Mouse (Mus musculus) spleen, adult 2 months (tissue): ENCODE measurements at regions not wholly inside any gene's neighbourhood (a gene's known extent, or its start where the extent isn't known, plus 50 kb on each side); places are given as distances from the start of the nearest gene placed in this dataset.

Experiments
- DNase-seq, 2 experiments: peaks; one replicate each; pipeline versions ENCODE4 v3.0.0 to v3.0.0-alpha.2; 2012 to 2021; ENCODE audit warnings: low spot score in 2 of 2, low read depth in 1 of 2
- H3K27ac ChIP-seq: fragments of 200-500 bp; 2 replicates; pipeline ENCODE4 v1.5.1; 2012; ENCODE audit warnings: low read length, inconsistent platforms; ENCODE audit not compliant: insufficient read depth
- H3K27me3 ChIP-seq: fragments of 200-500 bp; 2 replicates; pipeline ENCODE4 v1.6.1; 2012; ENCODE audit warnings: mild to moderate bottlenecking, moderate library complexity, low read length, inconsistent platforms; ENCODE audit not compliant: control insufficient read depth, insufficient read depth
- H3K36me3 ChIP-seq: fragments of 200-500 bp; 2 replicates; pipeline ENCODE4 v1.6.1; 2012; ENCODE audit warnings: mild to moderate bottlenecking, low read length, inconsistent platforms; ENCODE audit not compliant: control insufficient read depth, insufficient read depth
- H3K4me1 ChIP-seq: fragments of 200-500 bp; 2 replicates; pipeline ENCODE4 v1.6.1; 2011; ENCODE audit warnings: inconsistent platforms; ENCODE audit not compliant: control insufficient read depth, insufficient read depth, insufficient read length
- H3K4me3 ChIP-seq: fragments of 200-500 bp; 2 replicates; pipeline ENCODE4 v1.5.1; 2011; ENCODE audit warnings: mild to moderate bottlenecking, inconsistent platforms; ENCODE audit not compliant: insufficient read depth, insufficient read length; ENCODE audit errors: extremely low read depth
- CTCF ChIP-seq: fragments of 200-500 bp; IDR thresholded peaks from 2 replicates; pipeline ENCODE4 v1.5.1; 2011; ENCODE audit warnings: mild to moderate bottlenecking, inconsistent platforms; ENCODE audit not compliant: insufficient read depth, insufficient read length, insufficient replicate concordance; ENCODE audit errors: extremely low read depth
- POLR2A ChIP-seq: fragments of 200-500 bp; IDR thresholded peaks from 2 replicates; pipeline ENCODE4 v1.6.1; 2011; ENCODE audit warnings: low read depth, low read length, inconsistent platforms
- WGBS: fragments of 180-500 bp; shearing (Covaris S2); methylation state at CpG from one replicate; pipeline ENCODE4 v1.1.7; 2018; 5-methylcytosine and 5-hydroxymethylcytosine counted together

DNA sequence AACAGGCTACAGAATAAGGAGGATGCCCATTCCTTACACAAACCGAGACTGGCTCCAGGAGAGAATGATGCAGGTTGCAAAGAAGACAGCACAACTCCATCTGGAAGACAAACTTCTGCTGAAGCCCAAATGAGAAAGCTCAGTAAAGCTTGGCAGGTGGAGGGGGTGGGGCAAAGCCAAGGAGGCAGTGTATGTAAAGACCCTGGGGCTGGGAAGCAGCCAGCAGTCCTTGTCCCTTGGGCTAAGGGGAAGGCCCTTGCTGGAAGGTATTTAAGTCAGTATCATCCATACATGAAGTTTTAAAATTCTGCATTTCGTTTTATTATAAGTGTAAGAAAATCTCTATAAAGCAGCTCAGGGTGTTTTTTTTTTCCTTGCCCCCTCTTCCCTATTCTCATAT, 182.3 kb upstream of the Kdm8 start:
- DNase-seq, result no peak
- no peak overlapping the region for H3K27ac ChIP-seq
- no peaks in the 10 kb centered on the region for H3K27me3 ChIP-seq
- H3K4me1 ChIP-seq, result no peaks in the 10 kb centered on the region
- WGBS, result 69% methylated on average over 2 of the region's 2 CpGs
- no peaks in the 10 kb centered on the region for H3K36me3 ChIP-seq
- no peak overlapping the region for H3K4me3 ChIP-seq
- TF ChIP-seq POLR2A (no peak), CTCF (no peak)

GRCm38 (mm10) chr7:125262672-125263365, 181.7 kb upstream of the Kdm8 start:
- 73% methylated on average over 12 of the region's 12 CpGs for WGBS
- H3K27me3 ChIP-seq, result no peaks in the 10 kb centered on the region
- no peaks in the 10 kb centered on the region for H3K4me1 ChIP-seq
- H3K27ac ChIP-seq, result no peak overlapping the region
- no peaks in the 10 kb centered on the region for H3K36me3 ChIP-seq
- no peak overlapping the region for H3K4me3 ChIP-seq
- TF ChIP-seq CTCF (no peak), POLR2A (no peak)
- no peak for DNase-seq

DNA sequence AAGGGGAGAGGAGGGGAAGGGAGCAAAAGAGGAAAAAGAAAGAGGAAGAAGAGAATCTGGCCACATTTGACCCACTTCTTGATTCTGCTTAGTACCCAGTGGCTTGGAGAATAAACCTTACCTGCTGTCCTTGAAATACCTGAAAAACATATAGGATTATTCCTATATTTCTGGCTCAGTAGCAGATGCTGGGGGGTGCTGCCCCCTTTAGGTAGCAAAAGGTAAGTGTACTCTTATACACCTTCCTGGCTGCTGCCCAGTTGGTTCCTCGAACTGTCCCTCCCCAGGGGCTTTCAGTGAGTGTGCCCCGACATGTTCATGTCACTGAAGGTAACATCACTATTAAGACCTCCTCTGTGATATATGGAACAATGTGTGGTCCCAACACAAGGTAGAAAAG, 180.7 kb upstream of the Kdm8 start:
- no peak overlapping the region for H3K27ac ChIP-seq
- H3K4me3 ChIP-seq, result no peak overlapping the region
- no peaks in the 10 kb centered on the region for H3K4me1 ChIP-seq
- TF ChIP-seq POLR2A (no peak), CTCF (no peak)
- H3K27me3 ChIP-seq, result no peaks in the 10 kb centered on the region
- no peak for DNase-seq
- WGBS, result 71% methylated on average over 2 of the region's 2 CpGs
- no peaks in the 10 kb centered on the region for H3K36me3 ChIP-seq

DNA sequence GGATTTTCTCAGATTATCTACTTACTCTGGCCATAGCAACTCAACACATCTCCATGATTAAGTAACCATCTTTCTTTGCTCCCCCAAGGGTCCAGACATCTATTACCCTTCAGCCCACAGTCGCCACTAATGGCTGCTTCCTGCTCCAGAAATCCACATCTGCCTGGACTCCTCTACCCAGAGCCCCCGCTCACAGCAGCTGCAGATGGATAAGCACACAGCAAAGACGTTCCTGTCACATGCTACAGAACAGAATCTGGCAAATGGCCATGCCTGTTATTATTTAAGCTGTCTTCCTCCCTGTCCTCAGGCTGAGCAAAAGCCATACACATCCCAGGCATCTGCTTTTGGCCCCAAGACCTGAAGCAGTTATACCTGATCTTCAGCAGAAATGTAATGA, 173.8 kb upstream of the Kdm8 start:
- H3K27me3 ChIP-seq, result no peaks in the 10 kb centered on the region
- no peak overlapping the region for H3K4me3 ChIP-seq
- DNase-seq, result no peak
- WGBS, result 53% methylated on average over 3 of the region's 3 CpGs
- TF ChIP-seq CTCF (no peak), POLR2A (no peak)
- H3K4me1 ChIP-seq, result no peaks in the 10 kb centered on the region
- no peaks in the 10 kb centered on the region for H3K36me3 ChIP-seq
- no peak overlapping the region for H3K27ac ChIP-seq

DNA sequence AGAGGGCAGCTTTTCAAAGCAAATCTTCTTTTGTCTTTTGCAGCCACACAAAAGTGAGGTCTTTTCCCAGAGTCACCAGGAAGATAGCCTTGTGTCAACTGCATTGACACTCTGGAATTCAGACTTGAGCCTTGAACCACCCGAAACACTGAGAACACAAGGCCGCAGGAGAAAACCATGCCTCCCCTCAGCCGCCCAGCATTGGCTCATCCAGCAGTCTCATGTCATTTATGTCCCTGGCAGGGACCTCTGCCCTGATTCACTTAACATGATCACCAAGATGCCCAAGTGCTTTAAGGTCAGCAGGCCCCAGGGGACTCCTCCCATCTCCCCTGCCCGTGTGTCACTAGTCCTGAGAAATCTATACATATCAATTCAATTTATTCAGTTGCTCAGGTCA, 173.1 kb upstream of the Kdm8 start:
- no peak for TF ChIP-seq CTCF
- TF ChIP-seq POLR2A, result no peak
- H3K4me1 ChIP-seq, result no peaks in the 10 kb centered on the region
- no peak overlapping the region for H3K4me3 ChIP-seq
- no peak overlapping the region for H3K27ac ChIP-seq
- H3K36me3 ChIP-seq, result no peaks in the 10 kb centered on the region
- no peaks in the 10 kb centered on the region for H3K27me3 ChIP-seq
- 88% methylated on average over 4 of the region's 4 CpGs for WGBS
- DNase-seq, result no peak

GRCm38 (mm10) chr7:125281371-125281770, 163.1 kb upstream of the Kdm8 start:
- Histone ChIP-seq H3K4me1 (no peaks in the 10 kb centered on the region), H3K4me3 (no peak overlapping the region), H3K27ac (no peak overlapping the region), H3K27me3 (no peaks in the 10 kb centered on the region), H3K36me3 (no peaks in the 10 kb centered on the region)
- no peak for TF ChIP-seq POLR2A
- no peak for TF ChIP-seq CTCF
- no peak for DNase-seq
- 77% methylated on average over 3 of the region's 3 CpGs for WGBS

GRCm38 (mm10) chr7:125295226-125295625, 149.2 kb upstream of the Kdm8 start:
- Histone ChIP-seq H3K27me3 (no peaks in the 10 kb centered on the region), H3K4me3 (no peak overlapping the region), H3K27ac (no peak overlapping the region), H3K4me1 (no peaks in the 10 kb centered on the region), H3K36me3 (no peaks in the 10 kb centered on the region)
- no peak for DNase-seq
- no peak for TF ChIP-seq POLR2A
- TF ChIP-seq CTCF, result no peak
- 65% methylated on average over 2 of the region's 2 CpGs for WGBS

DNA sequence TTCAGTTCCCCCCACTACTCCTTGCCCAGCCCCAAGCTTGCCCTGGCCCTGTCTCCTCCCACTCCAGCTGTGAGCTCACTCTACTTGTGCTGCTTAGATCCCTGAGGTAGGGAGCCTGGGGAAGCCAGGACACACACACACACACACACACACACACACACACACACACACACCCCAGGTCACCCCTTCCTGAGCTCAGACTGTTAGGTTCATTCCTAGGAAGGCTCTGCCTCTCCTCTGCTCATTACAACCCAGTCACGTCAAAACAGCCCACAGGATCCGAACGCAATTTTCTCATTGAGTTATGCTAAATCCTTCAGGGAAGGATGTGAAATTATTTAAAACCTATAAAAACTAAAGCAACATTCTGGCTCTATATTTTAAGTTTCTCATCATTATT, 136.0 kb upstream of the Kdm8 start:
- Histone ChIP-seq H3K4me3 (no peak overlapping the region), H3K27ac (no peak overlapping the region), H3K4me1 (no peaks in the 10 kb centered on the region), H3K27me3 (no peaks in the 10 kb centered on the region), H3K36me3 (no peaks in the 10 kb centered on the region)
- 72% methylated on average over 3 of the region's 3 CpGs for WGBS
- TF ChIP-seq POLR2A, result no peak
- no peak for TF ChIP-seq CTCF
- no peak for DNase-seq
